Mouse (Mus musculus): ENCODE data around the gene Wars2.

Wars2 gene

GRCm38 (mm10) chr3:99266752-99267303 is 126.0 kb downstream of the Wars2 start:
- no peak for DNase-seq (ENCODE audit: low spot score)

GRCm38 (mm10) chr3:99277973-99278580 is 137.2 kb downstream of the Wars2 start:
- no peak for DNase-seq (ENCODE audit: low spot score)

GRCm38 (mm10) chr3:99279718-99280117 is 138.8 kb downstream of the Wars2 start:
- no peak for DNase-seq (ENCODE audit: low spot score)

DNA sequence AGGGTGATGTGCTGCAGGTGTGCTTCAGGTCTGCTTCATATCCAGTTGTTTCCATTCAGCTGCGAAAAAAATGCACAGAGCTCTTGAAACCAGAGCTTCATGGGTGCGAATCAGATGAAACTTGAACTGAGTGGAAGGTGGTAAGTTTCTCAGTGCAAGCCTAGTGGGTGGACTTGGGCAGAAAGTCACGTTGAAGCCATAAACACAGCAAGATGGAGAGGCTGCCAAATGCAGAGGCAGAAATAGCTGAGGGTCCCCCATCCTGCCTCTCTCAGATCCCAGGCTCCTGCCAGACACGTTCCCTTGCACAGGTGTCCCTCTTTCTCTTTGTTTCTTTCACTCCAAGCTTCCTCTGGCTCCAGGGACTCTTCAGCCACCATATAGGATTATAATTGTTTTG is 140.6 kb downstream of the Wars2 start:
- no peak for DNase-seq (ENCODE audit: low spot score)

GRCm38 (mm10) chr3:99288302-99288701 is 147.4 kb downstream of the Wars2 start:
- DNase-seq (ENCODE audit: low spot score): no peak

Measured in urinary bladder, postnatal 25 days (tissue).